Mouse (Mus musculus): ENCODE results near the gene Gm28308.
A peak's percentile ranks its signal among the peaks of the same experiment; 100 is the strongest.

Gm28308 gene

DNA sequence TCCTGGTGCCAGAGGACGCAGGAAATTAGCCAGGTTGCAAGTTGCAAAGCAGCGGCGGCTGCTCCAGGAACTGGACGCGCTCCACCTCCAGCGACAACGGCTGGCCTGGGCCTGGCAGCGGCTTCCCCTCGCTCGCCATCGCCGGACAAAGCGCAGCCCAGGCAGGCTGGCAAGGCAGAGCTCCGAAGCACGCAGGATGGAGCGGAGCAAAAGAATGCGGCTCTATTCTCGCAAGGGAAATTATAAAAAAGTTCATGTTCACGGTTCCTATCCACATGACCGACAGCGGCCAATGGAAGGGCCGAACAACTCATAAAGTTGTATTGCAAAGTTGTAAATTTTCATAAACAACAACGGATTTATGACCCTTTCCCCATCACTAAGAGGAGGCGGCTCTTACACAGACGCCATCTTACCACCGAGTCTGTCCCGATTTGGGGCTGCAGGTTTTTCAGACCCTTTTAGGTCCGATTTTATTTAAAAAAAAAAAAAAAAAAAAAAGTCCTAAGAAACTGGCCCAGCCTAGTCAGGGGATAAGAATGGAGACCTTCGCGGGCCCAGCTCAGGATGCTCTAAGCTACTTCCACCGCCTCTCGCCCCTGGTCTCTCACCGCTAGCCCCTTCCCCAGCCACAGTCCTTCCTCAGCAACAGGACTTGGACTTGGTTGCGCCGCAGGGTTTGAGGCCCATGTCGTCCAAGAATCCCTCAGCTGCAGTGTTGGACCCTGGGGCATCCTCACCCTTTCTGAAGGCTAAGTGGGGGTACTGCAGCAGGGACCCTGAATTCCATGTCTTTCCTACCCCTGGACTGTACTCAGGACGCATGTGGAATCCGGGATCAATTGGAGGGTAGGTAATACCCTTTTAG is at the start of gene Gm28308, which contains the start of gene Hoxa3:
Gene Gm28308 (minus strand): TSS at position 221 of the 868 bp plus-strand sequence.
Gene Hoxa3 (minus strand): TSS at position 218 of the 868 bp plus-strand sequence.
- peak; percentile 33 for DNase-seq

DNA sequence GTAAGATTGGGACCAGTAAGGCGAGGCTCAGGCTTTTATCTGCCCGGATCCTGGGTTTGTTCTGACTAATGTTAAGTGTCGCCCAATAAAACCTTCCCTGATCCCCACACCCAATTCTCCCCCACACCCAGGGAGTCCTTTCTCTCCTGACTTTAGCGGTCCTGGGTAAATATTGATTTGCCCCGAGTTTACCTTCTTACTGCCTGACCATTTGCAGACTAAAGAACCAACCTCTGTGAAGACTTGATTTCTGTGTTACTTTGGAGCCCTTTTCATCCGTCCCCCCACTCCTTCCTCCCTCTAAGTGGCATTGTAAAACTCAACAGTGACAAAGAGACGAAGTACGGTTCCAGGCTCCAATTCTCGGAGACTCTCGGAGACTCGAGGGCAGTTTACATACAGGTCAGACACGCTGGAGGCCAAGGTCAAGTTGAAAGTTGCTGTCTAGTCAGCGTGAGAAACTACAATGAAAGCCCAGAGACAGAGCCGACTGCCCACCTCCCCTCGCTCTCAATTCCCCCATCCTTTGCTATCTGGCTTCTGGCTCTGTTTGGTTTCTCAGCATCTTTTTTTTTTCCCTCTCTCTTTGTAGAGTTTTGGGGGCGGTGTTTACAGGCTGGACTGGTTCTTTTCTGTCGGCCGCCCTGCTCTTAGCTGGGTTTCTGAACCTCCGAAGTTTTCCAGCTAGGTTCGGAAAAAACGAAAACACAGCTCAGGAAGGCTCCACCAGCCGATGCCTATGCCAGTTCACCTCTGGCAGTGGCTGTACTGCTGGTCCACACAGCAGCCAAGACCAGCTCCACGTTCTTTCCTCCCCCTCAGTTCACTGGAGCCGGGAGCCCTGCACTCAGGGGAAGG is 49.6 kb upstream of the Gm28308 start:
- no peak for DNase-seq

DNA sequence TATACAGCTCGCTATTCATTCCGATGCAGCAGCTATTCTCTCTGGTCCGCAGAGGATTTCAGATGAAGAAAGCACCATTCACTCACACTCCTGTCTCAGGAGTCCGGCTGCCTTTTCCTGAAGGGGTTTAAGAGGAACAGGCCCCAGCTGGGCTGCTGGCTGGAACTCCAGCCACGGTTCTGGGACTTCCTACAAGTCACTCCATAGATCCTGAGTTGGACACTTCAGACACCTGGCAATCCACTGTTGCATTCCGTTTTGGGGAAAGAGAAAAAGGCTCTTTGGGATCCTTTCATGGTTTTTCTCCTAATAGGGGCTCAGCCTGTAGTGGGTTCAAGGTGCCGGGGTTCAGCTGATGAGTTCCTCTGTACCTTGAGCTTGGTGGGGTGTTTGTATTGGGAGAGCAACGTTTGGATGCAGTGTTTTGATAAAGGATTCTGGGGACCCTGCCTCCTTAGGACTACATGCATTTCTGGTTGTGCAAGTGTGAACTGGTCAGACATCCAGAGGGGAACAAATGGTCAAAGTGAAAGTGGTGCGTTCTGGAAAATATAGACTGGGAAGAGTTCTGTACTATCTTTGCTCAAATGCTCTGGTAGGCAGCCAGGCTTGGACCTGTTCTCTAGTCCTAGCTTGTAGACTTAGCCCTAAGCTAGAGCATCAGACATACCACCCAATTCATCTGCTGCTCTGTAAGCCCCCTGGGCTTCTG is 48.8 kb upstream of the Gm28308 start:
- DNase-seq = no peak

DNA sequence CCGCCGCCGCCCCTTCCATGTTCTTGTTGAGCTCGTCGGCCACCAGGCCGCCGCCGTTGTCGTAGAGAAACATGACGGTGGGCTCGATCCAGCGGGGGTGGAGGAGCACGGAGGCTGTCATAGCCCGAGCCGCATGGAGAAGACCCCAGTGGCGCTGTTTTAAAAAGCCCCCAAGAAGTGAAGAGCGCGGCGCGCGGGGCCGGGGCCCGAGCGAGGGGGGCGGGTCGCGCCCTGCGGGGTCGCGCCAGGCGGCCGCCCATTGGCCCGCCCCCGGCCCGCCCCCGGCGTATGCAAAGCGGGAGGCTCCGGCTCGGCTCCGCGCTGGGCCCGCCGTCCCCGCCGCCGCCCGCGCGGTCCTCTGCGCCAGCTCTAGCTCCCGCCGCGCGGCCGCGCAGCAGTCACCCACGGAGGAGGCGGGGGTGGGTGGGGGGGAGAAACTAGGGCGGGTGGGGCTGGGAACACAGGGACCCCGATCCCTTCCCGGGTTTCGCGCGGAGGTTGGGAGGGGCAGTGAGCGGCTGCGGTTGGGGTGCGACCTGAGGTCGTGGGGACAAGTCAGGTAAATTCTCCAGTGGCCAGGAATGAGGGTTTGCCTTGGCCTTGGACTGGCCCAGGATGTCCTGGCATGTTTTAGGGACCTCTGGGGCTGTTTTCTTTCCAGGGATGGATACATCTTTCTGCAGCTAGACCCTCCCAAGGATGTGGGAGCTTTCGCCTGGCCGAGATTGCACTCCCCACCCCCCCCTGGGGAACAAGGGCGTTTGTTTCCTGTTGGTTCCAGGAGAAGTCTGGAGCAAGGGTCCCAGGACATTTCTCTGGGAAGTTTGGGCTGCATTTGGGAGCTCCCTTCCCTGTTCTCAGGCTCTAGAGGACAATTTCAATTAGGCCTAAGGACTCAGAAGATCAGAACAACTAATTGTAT is 47.8 kb upstream of the Gm28308 start, which contains the start of gene Hoxa13:
Gene Hoxa13 (minus strand): TSS at position 227 of the 922 bp plus-strand sequence.
- no peak for DNase-seq

DNA sequence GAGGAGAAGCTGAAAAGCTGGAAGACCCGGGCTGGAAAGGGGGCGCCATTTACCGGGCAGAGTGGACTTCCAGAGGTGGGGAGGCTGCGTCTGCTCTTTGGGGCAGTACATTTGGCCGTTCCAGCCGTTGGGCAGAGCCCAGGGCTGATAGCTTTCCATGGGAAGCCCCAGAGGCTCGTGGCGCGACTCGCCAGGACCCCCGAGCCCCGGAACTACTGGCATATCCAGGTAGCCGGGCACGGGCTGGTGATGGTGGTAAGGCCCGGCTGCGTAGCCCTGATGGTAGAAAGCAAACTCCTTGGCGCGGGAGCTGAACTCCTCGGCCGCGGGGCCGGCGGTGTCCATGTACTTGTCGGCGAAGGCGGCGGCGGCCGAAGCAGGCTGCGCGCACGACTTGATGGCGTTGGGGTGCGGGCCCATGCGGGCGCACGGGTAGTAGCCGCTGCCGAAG is 46.7 kb upstream of the Gm28308 start:
- no peak for DNase-seq

DNA sequence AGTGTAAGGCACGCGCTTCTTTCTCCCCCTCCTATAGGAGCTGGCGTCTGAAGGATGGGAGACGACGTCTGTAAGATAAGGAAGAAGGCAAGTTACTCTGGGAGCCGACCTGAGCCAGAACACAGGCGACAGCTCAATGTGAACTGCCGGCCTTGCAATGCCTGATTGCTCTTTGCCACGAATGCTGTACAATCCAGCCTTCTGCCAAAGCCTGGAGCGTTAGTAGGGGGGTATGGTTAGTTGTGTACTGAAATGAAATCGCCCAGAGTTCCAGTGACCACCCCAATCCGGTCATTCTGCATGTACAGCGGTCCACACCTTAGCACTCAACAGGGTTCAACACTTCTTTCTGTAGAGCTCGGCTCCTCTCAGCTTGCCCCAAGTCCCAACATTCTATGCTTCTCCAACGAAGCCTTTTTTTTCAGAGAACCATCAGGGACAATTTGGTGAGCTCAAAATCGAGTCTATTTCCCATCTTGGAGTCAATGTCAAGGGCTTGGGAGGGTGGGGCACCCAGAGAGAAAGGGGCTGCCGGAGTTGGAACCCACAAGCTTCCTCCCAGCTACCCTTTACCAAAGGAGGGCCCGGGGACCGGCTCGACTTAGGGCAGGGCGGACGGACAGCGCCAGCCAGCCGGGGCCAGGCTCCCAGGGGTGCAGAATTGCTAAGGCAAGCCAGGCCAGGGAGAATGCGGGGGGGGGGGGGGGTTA is 46.1 kb upstream of the Gm28308 start:
- DNase-seq = no peak

DNA sequence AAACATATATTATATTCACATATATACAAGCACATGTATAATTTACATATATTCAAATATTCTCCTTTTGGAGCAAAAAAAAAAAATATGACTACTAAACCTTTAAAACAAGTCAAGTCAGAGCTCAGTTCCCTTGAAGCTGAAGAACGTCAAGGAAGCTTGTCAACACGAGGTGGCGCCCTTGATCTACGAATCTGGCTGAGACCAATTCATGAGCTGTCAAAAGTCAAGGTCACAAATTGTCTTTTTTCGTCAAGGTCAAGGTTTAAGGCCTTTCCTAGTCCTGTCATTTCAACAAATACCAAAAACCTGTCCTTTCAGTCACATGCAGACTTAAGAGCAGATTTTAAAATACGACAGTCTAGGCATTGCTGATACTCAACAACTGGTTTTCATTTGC is 43.8 kb upstream of the Gm28308 start:
- DNase-seq = peak; percentile 95

DNA sequence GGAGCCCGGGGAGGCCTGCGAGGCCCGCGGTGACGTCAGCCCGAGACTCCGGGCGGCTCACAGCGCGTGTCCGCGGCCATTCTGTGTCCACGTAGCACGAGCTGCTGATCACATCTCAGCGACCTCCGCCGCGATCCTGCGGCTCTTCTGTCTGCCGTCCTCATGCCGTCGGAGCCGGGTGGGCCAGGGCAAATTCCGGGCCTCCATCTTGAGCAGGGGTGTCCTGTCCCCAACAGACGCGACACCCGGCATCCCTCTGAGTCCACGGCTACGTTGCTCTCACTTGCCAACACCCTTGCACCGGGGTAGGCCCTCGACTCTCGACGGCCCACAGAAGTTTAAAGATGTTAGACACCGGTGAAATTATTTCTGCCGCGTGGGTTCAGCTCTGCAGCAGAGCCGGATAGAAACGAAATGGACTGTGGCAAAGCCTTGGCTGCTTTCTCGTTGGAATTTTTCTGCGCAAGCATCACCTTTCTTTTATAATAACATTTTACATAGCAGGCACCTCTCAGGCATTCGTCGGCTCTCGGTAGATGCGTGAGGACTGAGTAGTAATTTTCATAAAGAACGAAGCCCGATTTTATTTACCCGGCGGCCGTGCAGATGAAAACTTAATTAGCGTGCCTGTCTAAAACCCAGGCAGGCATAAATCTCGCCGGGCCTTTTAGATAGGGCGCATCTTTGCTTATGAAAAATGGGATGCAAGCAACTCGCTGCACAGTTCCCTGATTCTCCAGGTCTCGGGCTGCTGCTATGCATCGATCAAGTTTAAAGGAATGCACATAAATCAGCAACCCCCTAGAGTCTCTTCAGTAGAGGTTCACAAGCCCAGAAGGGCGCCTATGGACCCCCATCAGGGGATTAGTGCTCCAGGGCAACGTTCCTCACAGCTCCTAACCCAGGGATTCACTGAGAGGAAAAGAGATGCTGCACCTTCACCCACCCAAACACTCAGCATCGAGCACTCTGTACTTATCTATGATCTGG is 40.7 kb upstream of the Gm28308 start:
- no peak for DNase-seq

DNA sequence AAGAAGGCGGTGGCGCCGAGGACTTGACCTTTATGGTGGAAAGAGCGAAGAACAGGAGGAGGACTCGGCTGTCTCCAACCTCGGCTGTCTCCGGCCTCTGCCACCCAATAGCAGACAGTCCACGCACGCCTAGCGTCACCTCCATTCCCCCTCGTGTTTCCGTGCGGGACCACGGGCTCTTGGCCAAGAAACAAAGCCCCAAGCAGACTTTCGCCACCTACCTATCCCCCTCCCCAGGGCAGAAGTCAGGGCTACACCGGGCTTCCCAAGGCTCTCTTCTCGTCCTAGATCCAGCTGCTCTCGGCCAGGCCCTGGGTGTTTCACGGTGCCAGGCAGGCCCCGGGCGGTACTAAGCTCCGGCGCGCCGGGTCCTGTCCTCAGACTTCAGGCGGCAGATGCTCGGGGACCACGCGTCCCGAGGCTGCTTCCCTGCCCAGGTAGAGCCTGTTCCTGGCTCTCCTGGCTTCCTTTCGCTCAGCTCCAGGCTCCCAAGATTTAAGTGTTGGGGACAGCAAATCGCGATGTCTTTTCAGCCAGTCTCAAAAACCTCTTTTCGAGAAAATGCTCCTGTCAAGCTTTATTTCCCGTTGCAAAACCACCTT is 39.7 kb upstream of the Gm28308 start:
- DNase-seq = no peak

DNA sequence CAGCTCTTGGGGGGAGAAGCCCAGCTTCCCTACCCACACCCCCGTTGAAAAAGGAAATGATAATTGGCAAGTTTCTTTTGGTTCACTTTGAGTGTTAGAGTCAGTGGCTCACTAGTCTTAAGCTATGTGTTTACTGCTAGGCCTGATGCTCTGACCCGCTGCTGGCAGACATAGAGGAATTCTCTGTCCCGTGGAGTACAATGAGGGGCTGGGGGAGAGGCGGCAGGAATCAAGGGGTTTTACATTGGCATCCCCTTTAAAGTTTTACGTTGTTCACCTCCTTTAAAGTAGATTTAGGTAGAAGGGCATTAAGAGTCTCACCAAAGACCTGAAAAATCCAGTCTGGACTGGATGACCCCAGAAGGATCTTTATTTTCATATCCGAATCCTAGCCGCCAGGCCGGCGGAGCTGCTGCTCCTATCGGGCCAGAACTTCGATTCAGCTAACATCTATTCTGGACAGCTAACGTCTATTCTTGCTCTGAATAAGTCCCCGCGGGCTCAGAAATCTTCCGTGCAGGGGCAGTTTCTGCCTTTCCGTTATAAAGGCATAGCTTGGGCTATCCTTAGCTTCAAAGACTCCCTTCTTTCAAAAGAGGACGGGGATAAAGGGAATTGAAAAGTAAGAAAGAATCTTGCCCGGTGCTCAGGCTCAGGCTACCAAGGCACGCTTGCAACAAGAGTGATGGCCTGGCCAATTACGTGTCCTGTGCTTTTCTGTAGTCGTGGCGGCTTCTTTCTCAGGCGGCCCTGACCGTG is 39.1 kb upstream of the Gm28308 start:
- no peak for DNase-seq

DNA sequence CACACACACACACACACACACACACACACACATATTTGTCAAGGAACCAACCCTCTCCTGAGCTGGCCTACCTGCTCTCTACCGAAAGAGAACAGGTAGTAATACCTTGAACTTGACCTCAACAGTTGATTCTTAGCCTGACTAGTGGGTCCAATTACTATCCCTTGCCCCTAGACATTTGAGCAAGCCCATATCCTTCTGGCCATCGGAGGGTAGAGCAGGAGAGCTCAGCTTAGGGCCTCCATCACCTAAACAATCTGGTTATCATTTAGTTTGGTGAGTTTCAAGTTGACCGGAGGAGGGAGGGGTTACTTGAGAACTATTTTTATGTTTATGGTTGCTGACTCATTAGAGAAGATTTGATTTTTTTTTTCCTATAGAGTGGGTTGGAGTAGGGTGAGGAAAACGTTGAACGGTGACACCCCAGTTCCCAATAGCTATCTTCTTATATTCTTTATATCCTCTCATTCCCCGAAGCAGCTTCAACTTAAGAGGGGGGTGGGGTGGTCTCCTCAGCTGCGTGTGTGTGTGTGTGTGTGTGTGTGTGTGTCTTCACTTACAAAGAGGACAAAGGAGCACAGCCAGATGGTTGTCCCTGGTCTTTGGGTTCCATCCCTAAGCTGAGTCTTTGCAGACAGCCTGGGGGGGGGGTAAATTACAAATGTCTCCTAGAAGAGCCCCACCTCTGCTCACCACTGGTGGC is 38.2 kb upstream of the Gm28308 start:
- DNase-seq = no peak

DNA sequence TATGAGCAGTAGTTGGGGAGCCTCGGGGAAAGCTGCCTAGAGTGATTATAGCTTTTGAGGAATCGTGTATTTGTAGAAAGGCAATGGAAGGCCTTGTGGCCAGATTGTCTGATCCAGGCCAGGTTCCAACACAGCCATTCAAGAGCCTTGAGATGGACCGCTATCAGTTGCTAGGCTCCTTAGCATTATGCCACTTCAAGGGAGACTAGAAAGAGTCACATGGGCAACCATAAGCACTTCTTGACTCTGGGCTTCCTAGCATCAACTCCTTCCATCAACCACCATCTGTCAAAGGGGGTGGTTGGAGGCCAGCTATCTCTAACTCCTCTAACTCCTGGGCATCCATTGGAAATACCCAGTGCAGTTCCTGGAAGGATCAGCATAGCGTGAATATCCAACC is 36.7 kb upstream of the Gm28308 start:
- DNase-seq = no peak

DNA sequence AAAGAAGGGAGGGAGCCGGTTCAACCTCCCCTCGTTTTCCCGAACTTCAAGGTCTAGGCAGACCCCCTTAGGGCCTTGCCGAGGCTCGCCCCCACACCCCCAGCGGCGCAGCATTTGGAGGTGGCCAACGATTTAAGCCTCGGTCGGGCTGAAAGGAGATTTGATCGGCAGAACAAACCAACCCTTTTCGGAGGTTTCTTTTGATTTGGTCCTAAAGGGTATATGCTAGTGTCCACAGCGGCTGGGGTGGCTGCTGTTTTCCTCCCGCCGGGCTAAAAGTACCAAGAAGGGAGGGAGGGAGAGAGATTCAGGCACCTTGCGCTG is 36.2 kb upstream of the Gm28308 start:
- no peak for DNase-seq

DNA sequence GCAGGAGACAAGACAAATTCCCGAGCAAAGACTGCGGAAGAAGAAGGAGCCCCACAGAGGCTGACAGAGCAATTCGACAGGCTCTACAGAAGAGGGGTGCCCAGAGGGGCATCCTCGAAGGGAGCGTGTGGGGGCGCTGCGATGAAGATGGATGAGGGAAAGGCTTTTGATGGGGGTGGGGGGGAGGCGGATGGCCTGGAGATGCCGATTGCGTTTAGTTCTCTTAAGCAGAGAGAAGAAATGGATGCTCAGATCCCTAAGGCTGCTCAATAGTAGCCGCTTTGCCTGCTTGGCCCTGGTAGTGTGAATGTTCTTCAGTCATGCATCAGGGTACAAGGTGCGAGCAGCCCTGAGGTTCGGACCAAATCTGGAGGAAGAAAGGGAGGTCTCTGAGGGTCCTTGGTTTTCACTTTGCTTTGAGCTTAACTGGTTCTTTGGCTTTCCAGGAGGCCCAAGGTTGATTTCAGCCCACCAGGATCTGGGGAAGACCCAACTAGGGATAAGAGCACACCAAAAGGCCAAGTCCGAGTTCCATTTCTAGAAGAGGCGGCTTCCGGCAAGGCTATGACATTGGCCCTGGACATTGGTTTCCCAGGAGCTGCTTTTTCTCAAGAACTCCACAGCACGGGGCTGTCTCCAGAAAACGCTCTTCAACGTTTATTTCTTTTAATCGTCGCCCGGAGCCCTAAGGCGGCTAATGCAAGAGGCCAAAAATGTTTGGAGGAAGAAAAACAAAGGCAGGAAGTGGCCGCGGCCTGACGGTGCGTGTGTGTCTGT is 35.7 kb upstream of the Gm28308 start:
- DNase-seq = no peak

DNA sequence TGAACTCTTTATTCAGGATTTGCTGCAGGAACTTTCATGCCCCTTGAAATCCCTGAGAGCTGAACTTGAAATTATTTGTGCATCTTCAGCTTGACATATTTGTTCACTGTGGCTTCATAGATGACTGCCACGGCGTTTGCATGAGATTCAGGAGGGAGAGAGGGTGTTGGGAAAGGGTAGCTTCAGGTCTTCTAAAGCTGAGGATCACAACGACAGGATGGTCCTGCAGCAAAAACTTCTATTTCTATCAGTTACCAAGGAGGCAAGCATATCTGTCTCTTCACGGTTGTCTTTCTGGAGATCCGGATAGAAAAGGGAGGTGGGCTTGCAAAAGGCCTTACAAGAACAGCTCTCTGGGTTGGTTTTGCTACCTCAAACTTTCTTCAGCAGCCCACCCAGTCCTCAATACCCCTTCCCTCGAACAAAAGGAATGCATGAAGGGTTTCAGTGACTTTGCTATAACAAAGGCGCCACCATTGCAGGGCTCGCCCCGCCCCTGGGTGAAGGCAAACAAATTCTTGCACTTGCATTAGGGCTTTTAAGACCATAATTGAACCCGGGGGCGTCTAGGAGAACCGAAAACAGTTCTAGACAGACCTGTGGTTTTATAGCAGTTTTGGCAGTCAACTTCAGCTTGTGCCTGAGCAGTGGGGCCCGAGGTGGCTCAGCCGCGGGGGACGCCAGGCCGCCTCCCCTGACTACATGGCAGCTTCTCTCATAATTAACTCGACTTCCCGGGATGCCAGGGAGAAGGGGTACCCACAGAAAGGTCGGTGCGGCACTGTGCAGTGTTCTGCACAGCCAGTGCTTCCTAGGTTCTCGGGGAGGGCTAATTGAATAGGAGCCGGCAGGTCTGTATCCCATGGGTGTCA is 34.9 kb upstream of the Gm28308 start:
- DNase-seq = no peak

DNA sequence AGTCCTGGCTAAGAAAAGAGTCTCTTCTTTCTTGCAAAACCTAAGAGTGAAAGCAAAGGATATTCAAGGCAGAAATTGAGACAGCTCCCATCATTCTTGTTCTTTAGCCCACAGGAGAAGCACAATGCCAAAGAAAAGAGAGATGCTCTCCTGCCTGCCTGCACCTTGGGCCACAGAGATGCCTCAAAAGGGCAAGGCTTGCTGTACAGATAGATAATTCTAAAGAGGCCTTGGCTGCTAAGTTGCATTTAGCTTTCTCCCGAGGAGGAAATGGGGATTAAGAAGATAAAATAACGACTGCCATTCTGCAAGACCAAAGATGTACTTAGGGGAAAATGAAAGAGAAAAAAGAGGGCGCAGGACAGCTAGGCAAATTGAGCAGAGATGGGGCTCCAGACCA is 33.8 kb upstream of the Gm28308 start:
- DNase-seq = no peak
